16 mouse cellular contexts compared by ENCODE assay signal in the genomic region with DNA sequence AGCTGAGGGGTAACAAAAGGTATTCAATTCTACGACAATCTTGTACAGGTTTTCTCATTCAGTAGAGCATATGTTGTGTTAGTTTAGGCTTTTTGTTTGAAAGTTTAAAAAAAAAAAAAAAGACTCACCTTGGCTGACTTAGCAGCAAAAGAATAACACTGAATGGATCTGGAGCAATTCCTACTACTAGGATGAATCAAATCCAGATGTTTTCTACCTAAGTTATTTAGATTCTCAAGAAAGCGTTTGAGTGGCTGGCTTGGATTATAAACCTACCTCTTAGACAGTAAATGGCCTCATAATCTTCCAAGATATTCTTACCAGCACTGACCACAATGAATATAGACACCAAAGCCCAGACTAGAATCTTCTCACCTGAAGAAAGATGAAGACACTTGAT.
A peak's percentile ranks its signal among the peaks of the same experiment; 100 is the strongest.
DNase-seq lines count a peak whose midpoint lies in the region; ATAC-seq and TF ChIP-seq lines count a peak whose summit lies in the region.
"Had no signal": no experiment of that assay in that cellular context is flagged by ENCODE, and none has a peak within 500 bp of the region (broad histone marks: within the 10 kb centered on the region; RNA-seq: fewer than 3 reads in every experiment).

No protein-coding gene starts in this region.

- intact Hi-C loops in heart, postnatal 36 days (cut with DNase I) = loop anchor here (5.0 kb wide), 1 partner anchor 65 kb away; no protein-coding TSS in a partner anchor

- H3K36me3 ChIP-seq in embryonic facial prominence, embryonic 11.5 days (replicated peaks; ENCODE audit: control insufficient read depth, insufficient read depth, low read depth, low read length) = no peaks in the 10 kb centered on the region
- no peaks in the 10 kb centered on the region for H3K36me3 ChIP-seq in embryonic facial prominence, embryonic 10.5 days (replicated peaks)
- H3K36me3 ChIP-seq in heart, embryonic 16.5 days (ENCODE audit: control insufficient read depth, insufficient read depth) = no peaks in the 10 kb centered on the region
- H3K36me3 ChIP-seq in midbrain, embryonic 11.5 days (ENCODE audit: control insufficient read depth, insufficient read depth, low read length) = no peaks in the 10 kb centered on the region
- H3K36me3 ChIP-seq in midbrain, postnatal 0 days (ENCODE audit: insufficient read depth, low read length) = no peaks in the 10 kb centered on the region
- H3K36me3 ChIP-seq: neural tube, embryonic 13.5 days had no signal

- no peak for ATAC-seq in embryonic facial prominence, embryonic 11.5 days (replicated peaks; ENCODE audit: insufficient number of reproducible peaks, low FRiP score, low TSS enrichment, low read depth)
- no peak for ATAC-seq in heart, embryonic 16.5 days (replicated peaks; ENCODE audit: extremely low read depth, insufficient read depth, low FRiP score)
- ATAC-seq in midbrain, embryonic 11.5 days (ENCODE audit: low FRiP score) = no peak
- no peak for ATAC-seq in midbrain, postnatal 0 days (ENCODE audit: low FRiP score)
- ATAC-seq: hindbrain, postnatal 0 days; midbrain, embryonic 16.5 days had no signal

- WGBS in embryonic facial prominence, embryonic 11.5 days = 39% methylated on average over 2 of the region's 2 CpGs
- 48% methylated on average over 2 of the region's 2 CpGs for WGBS in embryonic facial prominence, embryonic 10.5 days
- WGBS in heart, embryonic 16.5 days = 80% methylated on average over 2 of the region's 2 CpGs
- WGBS in midbrain, embryonic 11.5 days = 81% methylated on average over 2 of the region's 2 CpGs
- WGBS in midbrain, postnatal 0 days = 86% methylated on average over 2 of the region's 2 CpGs

- no peak overlapping the region for H3K9ac ChIP-seq in embryonic facial prominence, embryonic 11.5 days (replicated peaks; ENCODE audit: low read length)
- no peak overlapping the region for H3K9ac ChIP-seq in heart, embryonic 16.5 days (ENCODE audit: low read length)
- H3K9ac ChIP-seq in midbrain, embryonic 11.5 days (ENCODE audit: low read length) = no peak overlapping the region
- H3K9ac ChIP-seq in midbrain, postnatal 0 days (replicated peaks; ENCODE audit: low read length, poor library complexity, severe bottlenecking) = no peak overlapping the region
- H3K9ac ChIP-seq: neural tube, embryonic 13.5 days had no signal

- H3K27ac ChIP-seq in embryonic facial prominence, embryonic 11.5 days (replicated peaks; ENCODE audit: low read depth, low read length) = no peak overlapping the region
- no peak overlapping the region for H3K27ac ChIP-seq in embryonic facial prominence, embryonic 10.5 days (replicated peaks)
- peak overlapping the region; percentile 85 for H3K27ac ChIP-seq in heart, embryonic 16.5 days (ENCODE audit: low read length)
- H3K27ac ChIP-seq in midbrain, embryonic 11.5 days (ENCODE audit: low read depth, low read length) = no peak overlapping the region
- no peak overlapping the region for H3K27ac ChIP-seq in midbrain, postnatal 0 days (ENCODE audit: low read depth, low read length)
- H3K27ac ChIP-seq: hindbrain, postnatal 0 days; neural tube, embryonic 13.5 days had no signal

- no peaks in the 10 kb centered on the region for H3K4me1 ChIP-seq in embryonic facial prominence, embryonic 11.5 days (ENCODE audit: control insufficient read depth, insufficient read depth, low read length)
- H3K4me1 ChIP-seq in embryonic facial prominence, embryonic 10.5 days = peaks cover 45% of the 10 kb centered on the region
- H3K4me1 ChIP-seq in heart, embryonic 16.5 days (ENCODE audit: control insufficient read depth, insufficient read depth, low read length) = peaks cover 25% of the 10 kb centered on the region
- peaks cover 7% of the 10 kb centered on the region; the same call in 1 of the 2 replicates for H3K4me1 ChIP-seq in midbrain, embryonic 11.5 days (ENCODE audit: control insufficient read depth, insufficient read depth, low read length)
- H3K4me1 ChIP-seq in midbrain, postnatal 0 days (ENCODE audit: insufficient read depth, low read length) = no peaks in the 10 kb centered on the region

- TF ChIP-seq CTCF in midbrain, postnatal 0 days (IDR thresholded peaks at IDR 0.05) = no peak

- no peaks in the 10 kb centered on the region for H3K9me3 ChIP-seq in embryonic facial prominence, embryonic 11.5 days (replicated peaks; ENCODE audit: control insufficient read depth, low read length)
- H3K9me3 ChIP-seq in embryonic facial prominence, embryonic 10.5 days = no peaks in the 10 kb centered on the region
- no peaks in the 10 kb centered on the region for H3K9me3 ChIP-seq in heart, embryonic 16.5 days (replicated peaks; ENCODE audit: control insufficient read depth, low read length)
- H3K9me3 ChIP-seq in midbrain, embryonic 11.5 days (ENCODE audit: control insufficient read depth, low read length) = no peaks in the 10 kb centered on the region
- H3K9me3 ChIP-seq in midbrain, postnatal 0 days (ENCODE audit: low read length) = no peaks in the 10 kb centered on the region
- H3K9me3 ChIP-seq: neural tube, embryonic 13.5 days had no signal

- no peak overlapping the region for H3K4me3 ChIP-seq in embryonic facial prominence, embryonic 11.5 days (ENCODE audit: low read depth, low read length)
- no peak overlapping the region for H3K4me3 ChIP-seq in embryonic facial prominence, embryonic 10.5 days
- H3K4me3 ChIP-seq in heart, embryonic 16.5 days (ENCODE audit: low read length) = no peak overlapping the region
- no peak overlapping the region for H3K4me3 ChIP-seq in midbrain, embryonic 11.5 days (ENCODE audit: low read depth, low read length)
- no peak overlapping the region for H3K4me3 ChIP-seq in midbrain, postnatal 0 days (ENCODE audit: low read depth, low read length)
- H3K4me3 ChIP-seq: neural tube, embryonic 13.5 days had no signal

- no peaks in the 10 kb centered on the region for H3K27me3 ChIP-seq in embryonic facial prominence, embryonic 11.5 days (ENCODE audit: control insufficient read depth, insufficient read depth, low read length)
- H3K27me3 ChIP-seq in embryonic facial prominence, embryonic 10.5 days (replicated peaks; ENCODE audit: low read depth, poor library complexity, severe bottlenecking) = no peaks in the 10 kb centered on the region
- no peaks in the 10 kb centered on the region for H3K27me3 ChIP-seq in heart, embryonic 16.5 days (ENCODE audit: control insufficient read depth, insufficient read depth, low read length)
- no peaks in the 10 kb centered on the region for H3K27me3 ChIP-seq in midbrain, embryonic 11.5 days (ENCODE audit: control insufficient read depth, insufficient read depth, low read length)
- no peaks in the 10 kb centered on the region for H3K27me3 ChIP-seq in midbrain, postnatal 0 days (ENCODE audit: insufficient read depth, low read length)
- H3K27me3 ChIP-seq: neural tube, embryonic 13.5 days had no signal

- peak; percentile 62 for DNase-seq in embryonic facial prominence, embryonic 11.5 days (ENCODE audit: low spot score)
- no peak for DNase-seq in embryonic facial prominence, embryonic 10.5 days (ENCODE audit: low spot score)
- no peak for DNase-seq in heart, postnatal 36 days
- DNase-seq in midbrain, embryonic 11.5 days (ENCODE audit: low spot score, missing footprints) = peak; percentile 82
- DNase-seq in midbrain, postnatal 0 days (ENCODE audit: low spot score) = no peak
- DNase-seq in layer of hippocampus, postnatal 14 days (ENCODE audit: low spot score in 2 of 2) = no peak
- no peak for DNase-seq in adrenal gland, adult 8-10 months
- DNase-seq: cerebellum, adult 8-10 months; layer of hippocampus, adult 9-11 months; liver; right cerebral cortex, postnatal 4 days; thymus, postnatal 36 days had no signal

- H3K4me2 ChIP-seq in embryonic facial prominence, embryonic 11.5 days (ENCODE audit: low read depth, low read length) = no peak overlapping the region
- no peak overlapping the region for H3K4me2 ChIP-seq in heart, embryonic 16.5 days (ENCODE audit: low read depth, low read length)
- no peak overlapping the region for H3K4me2 ChIP-seq in midbrain, embryonic 11.5 days
- H3K4me2 ChIP-seq in midbrain, postnatal 0 days (ENCODE audit: low read depth, low read length, poor library complexity, severe bottlenecking) = no peak overlapping the region
- H3K4me2 ChIP-seq: neural tube, embryonic 13.5 days had no signal

Comparison
In these comparisons a context has a peak if more than half of its experiments do, and no peak if none do; other contexts are left out.
1. DNase-seq: peak in embryonic facial prominence, embryonic 11.5 days (single experiment) and midbrain, embryonic 11.5 days (single experiment); none in embryonic facial prominence, embryonic 10.5 days (single experiment), heart, postnatal 36 days (0 of 2), midbrain, postnatal 0 days (single experiment), layer of hippocampus, postnatal 14 days (0 of 2) and adrenal gland, adult 8-10 months (single experiment).